Mouse (Mus musculus): ENCODE data around the gene Rpl12.

DNA sequence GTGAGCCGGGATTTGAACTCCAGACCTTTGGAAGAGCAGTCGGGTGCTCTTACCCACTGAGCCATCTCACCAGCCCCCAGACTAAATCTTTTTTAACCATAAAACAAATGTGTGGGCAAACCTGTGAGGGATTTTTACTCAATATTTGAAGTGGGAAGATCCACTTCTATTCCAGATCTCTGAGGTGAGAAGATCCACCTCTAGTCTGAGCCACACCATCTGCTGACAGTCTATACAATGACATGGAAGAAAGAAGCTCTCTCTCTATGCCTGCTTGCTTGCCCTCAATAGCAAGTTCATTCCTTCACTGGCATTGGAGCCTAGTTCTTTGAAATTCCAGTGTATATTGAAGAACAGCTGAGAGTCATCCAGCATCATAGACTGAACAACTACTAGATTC lies 38.4 kb downstream of the Rpl12 start:
- TF ChIP-seq EP300 (IDR thresholded peaks at IDR 0.05; ENCODE audit: low read depth) (no peak), CTCF (IDR thresholded peaks at IDR 0.05; ENCODE audit: low read depth) (no peak)

All from liver, embryonic 14.5 days (tissue).